Mouse (Mus musculus) retina, postnatal 7 days (tissue): ENCODE measurements around the gene Zfp691.

Source experiments
- DNase-seq: peaks from one replicate; pipeline ENCODE4 v3.0.0-alpha.2; 2012; ENCODE audit warnings: low read depth, low spot score

The Zfp691 gene

DNA sequence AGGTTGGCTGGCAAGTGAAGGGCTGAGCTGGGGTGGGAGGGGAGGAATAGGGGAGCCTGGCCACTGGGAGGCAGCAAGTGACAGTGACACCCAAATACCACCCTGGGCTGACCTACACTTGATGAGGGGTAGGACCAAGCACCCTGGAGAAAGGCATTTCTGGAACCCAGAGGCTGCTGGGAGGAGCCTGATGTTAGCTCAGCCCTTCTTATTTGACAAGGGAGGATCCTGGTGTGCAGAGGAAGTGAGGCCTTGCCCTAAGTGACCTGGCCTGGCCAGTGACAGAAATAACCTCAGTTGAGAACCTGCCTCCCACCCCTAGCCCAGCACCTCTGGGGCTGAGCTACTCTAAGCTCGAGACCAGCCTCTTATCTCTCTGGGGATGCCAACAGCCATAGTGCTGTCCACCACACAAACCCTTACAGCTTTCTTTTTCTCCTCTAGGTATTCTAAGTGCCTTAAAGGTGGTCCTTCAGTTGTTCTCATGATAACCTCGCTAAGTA lies 49.2 kb downstream of the Zfp691 start:
- DNase-seq: no peak

- no peak for DNase-seq
These were observed 52.7 kb downstream of the Zfp691 start for GRCm38 (mm10) chr4:119121249-119121648.

- DNase-seq: no peak
These were observed 53.9 kb downstream of the Zfp691 start for GRCm38 (mm10) chr4:119120095-119120494.
